Mouse (Mus musculus) lung, postnatal 0 days (tissue): ENCODE measurements at regions not wholly inside any gene's neighbourhood (a gene's known extent, or its start where the extent isn't known, plus 50 kb on each side); places are given as distances from the start of the nearest gene placed in this dataset.

Source experiments
- CTCF ChIP-seq: IDR thresholded peaks from 2 replicates; pipeline ENCODE4 v1.5.1; 2016; ENCODE audit warnings: antibody characterized with exemption, mild to moderate bottlenecking
- EP300 ChIP-seq: IDR thresholded peaks from 2 replicates; pipeline ENCODE4 v1.6.1; 2016; ENCODE audit warnings: antibody characterized with exemption, mild to moderate bottlenecking, control low read depth

GRCm38 (mm10) chr11:8045086-8045485 is 619.2 kb downstream of the Tns3 start:
- TF ChIP-seq EP300 (no peak), CTCF (no peak)
